Mouse (Mus musculus) kidney, embryonic 15.5 days (tissue): ENCODE results near the gene Plod1. TPM values are rescaled to one million over a fixed set of nuclear protein-coding genes. Genes with fewer than 3 reads are reported as not detected.

Experiments used
- ATAC-seq: fragments of 200-750 bp; cut with Nextera tagmentation; replicated peaks from 2 replicates; pipeline ENCODE4 v1.8.0; 2017; ENCODE audit warnings: moderate TSS enrichment; ENCODE audit not compliant: low FRiP score
- H3K27ac ChIP-seq: fragments of 300-500 bp; sonication (generic); 2 replicates; pipeline ENCODE4 v1.5.1; 2015; ENCODE audit warnings: mild to moderate bottlenecking, inconsistent platforms
- H3K27me3 ChIP-seq: fragments of 300-500 bp; sonication (generic); 2 replicates; pipeline ENCODE4 v1.6.1; 2015; ENCODE audit warnings: inconsistent platforms
- H3K36me3 ChIP-seq: fragments of 300-500 bp; sonication (generic); 2 replicates; pipeline ENCODE4 v1.6.1; 2015; ENCODE audit warnings: inconsistent platforms
- H3K4me1 ChIP-seq: fragments of 300-500 bp; sonication (generic); 2 replicates; pipeline ENCODE4 v1.6.1; 2015; ENCODE audit warnings: inconsistent platforms
- H3K4me2 ChIP-seq: fragments of 300-500 bp; sonication (generic); 2 replicates; pipeline ENCODE4 v1.6.1; 2015; ENCODE audit warnings: moderate library complexity, mild to moderate bottlenecking, inconsistent platforms
- H3K4me3 ChIP-seq: fragments of 300-500 bp; sonication (generic); replicated peaks from 2 replicates; pipeline ENCODE4 v1.5.1; 2015; ENCODE audit warnings: mild to moderate bottlenecking, inconsistent platforms
- H3K9ac ChIP-seq: fragments of 300-500 bp; sonication (generic); 2 replicates; pipeline ENCODE4 v1.6.1; 2015; ENCODE audit warnings: mild to moderate bottlenecking, inconsistent platforms
- H3K9me3 ChIP-seq: fragments of 300-500 bp; sonication (generic); replicated peaks from 2 replicates; pipeline ENCODE4 v1.6.1; 2016; ENCODE audit warnings: inconsistent platforms
- WGBS: fragments of 180-500 bp; shearing (Covaris S2); methylation state at CpG from one replicate; pipeline ENCODE4 v1.1.7; 2015; ENCODE audit warnings: mixed read lengths; 5-methylcytosine and 5-hydroxymethylcytosine counted together
- polyA plus RNA-seq: library from polyadenylated mRNA; unstranded; fragments of >200 nt; fragmentation: Nextera tagmentation; extraction: Ambion mirVana; gene quantifications from 2 replicates; pipeline ENCODE4 v1.2.1, GENCODE M21; 2015

Plod1 gene
- 47.2 and 56.0 TPM in 2 replicates for polyA plus RNA-seq

GRCm38 (mm10) chr4:147936331-147936954 lies at the start of gene Plod1:
Gene Plod1 (minus strand): TSS chr4:147936767.
- peak within 1 kb of the TSS; percentile 88 for H3K27ac ChIP-seq
- H3K27me3 ChIP-seq: no peaks in the 10 kb centered on the region
- H3K4me2 ChIP-seq: peak within 1 kb of the TSS; percentile 88
- WGBS: under 1% methylated on average over 51 of the region's 51 CpGs
- peak within 1 kb of the TSS; percentile 62 for H3K4me3 ChIP-seq
- no peaks in the 10 kb centered on the region for H3K9me3 ChIP-seq
- H3K4me1 ChIP-seq: peaks cover 70% of the 10 kb centered on the region
- ATAC-seq: peak; percentile 68
- H3K36me3 ChIP-seq: no peaks in the 10 kb centered on the region
- H3K9ac ChIP-seq: peak within 1 kb of the TSS; percentile 69

GRCm38 (mm10) chr4:147985205-147986132 lies 48.9 kb upstream of the Plod1 start, which contains the start of gene Nppb:
Gene Nppb (plus strand): TSS chr4:147985788.
- Histone ChIP-seq H3K27me3 (no peaks in the 10 kb centered on the region), H3K27ac (no peak within 1 kb of the TSS), H3K4me3 (no peak within 1 kb of the TSS), H3K4me2 (no peak within 1 kb of the TSS), H3K9me3 (no peaks in the 10 kb centered on the region), H3K4me1 (no peaks in the 10 kb centered on the region), H3K9ac (no peak within 1 kb of the TSS), H3K36me3 (no peaks in the 10 kb centered on the region)
- ATAC-seq: peak; percentile 56; the same call in 1 of the 2 replicates
- 31% methylated on average over 20 of the region's 20 CpGs for WGBS

GRCm38 (mm10) chr4:147979441-147979860 lies 42.9 kb upstream of the Plod1 start:
- Histone ChIP-seq H3K4me1 (no peaks in the 10 kb centered on the region), H3K27me3 (no peaks in the 10 kb centered on the region), H3K4me3 (no peak overlapping the region), H3K9ac (no peak overlapping the region), H3K9me3 (no peaks in the 10 kb centered on the region; the same call in 1 of the 2 replicates), H3K4me2 (no peak overlapping the region), H3K27ac (no peak overlapping the region), H3K36me3 (no peaks in the 10 kb centered on the region)
- no peak for ATAC-seq
- WGBS: 75% methylated on average over 7 of the region's 7 CpGs

- WGBS: 88% methylated on average over 6 of the region's 6 CpGs
- no peak overlapping the region for H3K9ac ChIP-seq
- no peaks in the 10 kb centered on the region for H3K4me1 ChIP-seq
- no peaks in the 10 kb centered on the region for H3K27me3 ChIP-seq
- no peak overlapping the region for H3K27ac ChIP-seq
- no peaks in the 10 kb centered on the region; the same call in 1 of the 2 replicates for H3K9me3 ChIP-seq
- no peak overlapping the region for H3K4me2 ChIP-seq
- ATAC-seq: no peak
- H3K4me3 ChIP-seq: no peak overlapping the region
- no peaks in the 10 kb centered on the region for H3K36me3 ChIP-seq
Observed at GRCm38 (mm10) chr4:147978391-147978790, 41.8 kb upstream of the Plod1 start.

- H3K4me2 ChIP-seq: no peak overlapping the region
- 75% methylated on average over 4 of the region's 4 CpGs for WGBS
- no peak overlapping the region for H3K4me3 ChIP-seq
- H3K9ac ChIP-seq: no peak overlapping the region
- no peaks in the 10 kb centered on the region for H3K27me3 ChIP-seq
- ATAC-seq: no peak
- no peaks in the 10 kb centered on the region for H3K36me3 ChIP-seq
- H3K4me1 ChIP-seq: no peaks in the 10 kb centered on the region
- H3K27ac ChIP-seq: no peak overlapping the region
- H3K9me3 ChIP-seq: no peaks in the 10 kb centered on the region; the same call in 1 of the 2 replicates
Observed at GRCm38 (mm10) chr4:147977726-147978125, 41.2 kb upstream of the Plod1 start.

- Histone ChIP-seq H3K36me3 (no peaks in the 10 kb centered on the region), H3K9me3 (no peaks in the 10 kb centered on the region; the same call in 1 of the 2 replicates), H3K4me1 (no peaks in the 10 kb centered on the region), H3K27ac (no peak overlapping the region), H3K27me3 (no peaks in the 10 kb centered on the region), H3K4me3 (no peak overlapping the region), H3K9ac (no peak overlapping the region), H3K4me2 (no peak overlapping the region)
- 70% methylated on average over 3 of the region's 3 CpGs for WGBS
- no peak for ATAC-seq
Observed at GRCm38 (mm10) chr4:147976237-147976636, 39.7 kb upstream of the Plod1 start.

GRCm38 (mm10) chr4:147969337-147969736 lies 32.8 kb upstream of the Plod1 start:
- H3K36me3 ChIP-seq: no peaks in the 10 kb centered on the region
- H3K4me3 ChIP-seq: no peak overlapping the region
- ATAC-seq: no peak
- WGBS: 63% methylated on average over 9 of the region's 9 CpGs
- no peaks in the 10 kb centered on the region for H3K9me3 ChIP-seq
- no peak overlapping the region for H3K27ac ChIP-seq
- H3K4me1 ChIP-seq: no peaks in the 10 kb centered on the region
- no peak overlapping the region for H3K4me2 ChIP-seq
- no peaks in the 10 kb centered on the region for H3K27me3 ChIP-seq
- no peak overlapping the region for H3K9ac ChIP-seq

GRCm38 (mm10) chr4:147968816-147969215 lies 32.2 kb upstream of the Plod1 start:
- H3K4me3 ChIP-seq: no peak overlapping the region
- no peaks in the 10 kb centered on the region for H3K9me3 ChIP-seq
- H3K9ac ChIP-seq: no peak overlapping the region
- H3K36me3 ChIP-seq: no peaks in the 10 kb centered on the region
- H3K4me1 ChIP-seq: no peaks in the 10 kb centered on the region
- no peaks in the 10 kb centered on the region for H3K27me3 ChIP-seq
- ATAC-seq: no peak
- no peak overlapping the region for H3K4me2 ChIP-seq
- H3K27ac ChIP-seq: no peak overlapping the region
- 74% methylated on average over 2 of the region's 2 CpGs for WGBS

GRCm38 (mm10) chr4:147965712-147966111 lies 29.1 kb upstream of the Plod1 start:
- no peak overlapping the region for H3K27ac ChIP-seq

GRCm38 (mm10) chr4:147963623-147964022 lies 27.1 kb upstream of the Plod1 start:
- H3K4me2 ChIP-seq: no peak overlapping the region
- H3K9ac ChIP-seq: no peak overlapping the region

More at GRCm38 (mm10) chr4:147965712-147966111, 29.1 kb upstream of the Plod1 start:
- ATAC-seq: no peak
- Histone ChIP-seq H3K36me3 (no peaks in the 10 kb centered on the region), H3K4me3 (no peak overlapping the region), H3K9me3 (no peaks in the 10 kb centered on the region), H3K4me1 (no peaks in the 10 kb centered on the region), H3K27me3 (no peaks in the 10 kb centered on the region), H3K4me2 (no peak overlapping the region), H3K9ac (no peak overlapping the region)
- 62% methylated on average over 7 of the region's 7 CpGs for WGBS

GRCm38 (mm10) chr4:147962781-147963180 lies 26.2 kb upstream of the Plod1 start:
- WGBS: 45% methylated on average over 6 of the region's 6 CpGs
- H3K9me3 ChIP-seq: no peaks in the 10 kb centered on the region

More at GRCm38 (mm10) chr4:147963623-147964022, 27.1 kb upstream of the Plod1 start:
- no peaks in the 10 kb centered on the region for H3K36me3 ChIP-seq
- no peak overlapping the region for H3K4me3 ChIP-seq
- no peaks in the 10 kb centered on the region for H3K9me3 ChIP-seq
- ATAC-seq: no peak
- H3K4me1 ChIP-seq: no peaks in the 10 kb centered on the region
- 77% methylated on average over 15 of the region's 15 CpGs for WGBS
- H3K27ac ChIP-seq: no peak overlapping the region
- no peaks in the 10 kb centered on the region for H3K27me3 ChIP-seq

More at GRCm38 (mm10) chr4:147962781-147963180, 26.2 kb upstream of the Plod1 start:
- H3K27ac ChIP-seq: no peak overlapping the region
- no peaks in the 10 kb centered on the region for H3K36me3 ChIP-seq
- H3K4me3 ChIP-seq: no peak overlapping the region
- no peak overlapping the region for H3K9ac ChIP-seq
- no peaks in the 10 kb centered on the region for H3K4me1 ChIP-seq
- ATAC-seq: no peak
- no peak overlapping the region for H3K4me2 ChIP-seq
- H3K27me3 ChIP-seq: no peaks in the 10 kb centered on the region
